Mouse (Mus musculus) embryonic facial prominence, embryonic 14.5 days (tissue): ENCODE data around the gene Myo3b. TPM values are rescaled to one million over a fixed set of nuclear protein-coding genes. Genes with fewer than 3 reads are reported as not detected.

Experiments used
- ATAC-seq: fragments of 200-750 bp; cut with Nextera tagmentation; 2 replicates; pipeline ENCODE4 v1.8.0; 2017; ENCODE audit warnings: low read depth, moderate number of reproducible peaks, moderate TSS enrichment
- DNase-seq: peaks from one replicate; pipeline ENCODE4 v3.0.0-alpha.2; 2015; ENCODE audit warnings: low spot score
- H3K27ac ChIP-seq: fragments of 300-500 bp; sonication (generic); replicated peaks from 2 replicates; pipeline ENCODE4 v1.5.1; 2014; ENCODE audit warnings: low read depth, mild to moderate bottlenecking, low read length, moderate library complexity
- H3K27me3 ChIP-seq: fragments of 300-500 bp; sonication (generic); replicated peaks from 2 replicates; pipeline ENCODE4 v1.6.1; 2014; ENCODE audit warnings: low read length; ENCODE audit not compliant: control insufficient read depth, insufficient read depth
- H3K36me3 ChIP-seq: fragments of 300-500 bp; sonication (generic); 2 replicates; pipeline ENCODE4 v1.6.1; 2014; ENCODE audit warnings: low read length, mixed read lengths; ENCODE audit not compliant: control insufficient read depth, insufficient read depth
- H3K4me1 ChIP-seq: fragments of 300-500 bp; sonication (generic); 2 replicates; pipeline ENCODE4 v1.6.1; 2014; ENCODE audit warnings: antibody characterized with exemption, low read length; ENCODE audit not compliant: control insufficient read depth, insufficient read depth
- H3K4me2 ChIP-seq: fragments of 300-500 bp; sonication (generic); 2 replicates; pipeline ENCODE4 v1.6.1; 2014; ENCODE audit warnings: low read depth, mild to moderate bottlenecking, low read length, moderate library complexity, mixed read lengths
- H3K4me3 ChIP-seq: fragments of 300-500 bp; sonication (generic); 2 replicates; pipeline ENCODE4 v1.5.1; 2014; ENCODE audit warnings: low read depth, mild to moderate bottlenecking, low read length
- H3K9ac ChIP-seq: fragments of 300-500 bp; sonication (generic); 2 replicates; pipeline ENCODE4 v1.6.1; 2014; ENCODE audit warnings: low read depth, mild to moderate bottlenecking, low read length, moderate library complexity, mixed read lengths
- H3K9me3 ChIP-seq: fragments of 300-500 bp; sonication (generic); 2 replicates; pipeline ENCODE4 v1.6.1; 2016; ENCODE audit warnings: low read length; ENCODE audit not compliant: control insufficient read depth
- WGBS: fragments of 180-500 bp; shearing (Covaris S2); extraction: QIAGEN DNeasy Blood & Tissue Kit; methylation state at CpG from one replicate; pipeline ENCODE4 v1.1.7; 2014; 5-methylcytosine and 5-hydroxymethylcytosine counted together
- polyA plus RNA-seq: library from polyadenylated mRNA; unstranded; fragments of >200 nt; fragmentation: Nextera tagmentation; extraction: Ambion mirVana; gene quantifications from 2 replicates; pipeline ENCODE4 v1.2.1, GENCODE M21; 2014

The Myo3b gene
- polyA plus RNA-seq, 1 experiment from 2014 or later: not detected

GRCm38 (mm10) chr2:70251256-70251655 is 212.3 kb downstream of the Myo3b start:
- H3K4me1 ChIP-seq: no peaks in the 10 kb centered on the region
- no peaks in the 10 kb centered on the region for H3K27me3 ChIP-seq
- no peaks in the 10 kb centered on the region for H3K36me3 ChIP-seq
- H3K9me3 ChIP-seq: no peaks in the 10 kb centered on the region
- H3K4me3 ChIP-seq: no peak overlapping the region
- H3K9ac ChIP-seq: no peak overlapping the region
- no peak overlapping the region for H3K27ac ChIP-seq
- 86% methylated on average over 10 of the region's 10 CpGs for WGBS
- DNase-seq (no peak), ATAC-seq (no peak)
- no peak overlapping the region for H3K4me2 ChIP-seq

GRCm38 (mm10) chr2:70259357-70260000 is 220.6 kb downstream of the Myo3b start:
- ATAC-seq (peak; percentile 41; the same call in 1 of the 2 replicates), DNase-seq (peak; percentile 83)
- Histone ChIP-seq H3K36me3 (no peaks in the 10 kb centered on the region), H3K27me3 (no peaks in the 10 kb centered on the region), H3K9me3 (no peaks in the 10 kb centered on the region), H3K4me2 (no peak overlapping the region; the same call in 1 of the 2 replicates), H3K4me1 (peaks cover 12% of the 10 kb centered on the region), H3K9ac (no peak overlapping the region), H3K4me3 (no peak overlapping the region), H3K27ac (no peak overlapping the region)
- WGBS: 15% methylated on average over 8 of the region's 8 CpGs

- Histone ChIP-seq H3K9me3 (no peaks in the 10 kb centered on the region), H3K4me3 (no peak overlapping the region), H3K4me2 (no peak overlapping the region), H3K36me3 (no peaks in the 10 kb centered on the region), H3K4me1 (peaks cover 12% of the 10 kb centered on the region), H3K27ac (no peak overlapping the region), H3K27me3 (no peaks in the 10 kb centered on the region), H3K9ac (no peak overlapping the region)
- no peak for DNase-seq
- ATAC-seq: no peak
- 57% methylated on average over 2 of the region's 2 CpGs for WGBS
These were observed 221.8 kb downstream of the Myo3b start for GRCm38 (mm10) chr2:70260646-70261195.

- DNase-seq: peak; percentile 31
- Histone ChIP-seq H3K4me2 (no peak overlapping the region), H3K4me1 (peaks cover 12% of the 10 kb centered on the region), H3K27me3 (no peaks in the 10 kb centered on the region), H3K9me3 (no peaks in the 10 kb centered on the region), H3K36me3 (no peaks in the 10 kb centered on the region), H3K9ac (no peak overlapping the region), H3K4me3 (no peak overlapping the region), H3K27ac (peak overlapping the region; percentile 59; the same call in 1 of the 2 replicates)
- 64% methylated on average over 8 of the region's 8 CpGs for WGBS
- ATAC-seq: peak; percentile 18; the same call in 1 of the 2 replicates
These were observed 223.0 kb downstream of the Myo3b start for GRCm38 (mm10) chr2:70261703-70262564.

GRCm38 (mm10) chr2:70262565-70263082 is 223.7 kb downstream of the Myo3b start:
- 11% methylated on average over 9 of the region's 9 CpGs for WGBS
- Histone ChIP-seq H3K9me3 (no peaks in the 10 kb centered on the region), H3K36me3 (no peaks in the 10 kb centered on the region), H3K4me2 (no peak overlapping the region), H3K4me3 (no peak overlapping the region), H3K27ac (peak overlapping the region; percentile 59; the same call in 1 of the 2 replicates), H3K27me3 (no peaks in the 10 kb centered on the region), H3K4me1 (peaks cover 12% of the 10 kb centered on the region), H3K9ac (no peak overlapping the region)
- DNase-seq (peak; percentile 81), ATAC-seq (peak; percentile 65; the same call in 1 of the 2 replicates)

- no peak overlapping the region for H3K27ac ChIP-seq
- no peak overlapping the region for H3K4me3 ChIP-seq
- H3K9me3 ChIP-seq: no peaks in the 10 kb centered on the region
- H3K4me1 ChIP-seq: no peaks in the 10 kb centered on the region
- DNase-seq (no peak), ATAC-seq (no peak)
- no peak overlapping the region for H3K9ac ChIP-seq
- H3K27me3 ChIP-seq: no peaks in the 10 kb centered on the region
- 37% methylated on average over 13 of the region's 13 CpGs for WGBS
- H3K4me2 ChIP-seq: no peak overlapping the region
- no peaks in the 10 kb centered on the region for H3K36me3 ChIP-seq
These were observed 239.7 kb downstream of the Myo3b start for GRCm38 (mm10) chr2:70278425-70279277.

- no peak for DNase-seq
- Histone ChIP-seq H3K4me3 (no peak overlapping the region), H3K36me3 (no peaks in the 10 kb centered on the region), H3K9me3 (no peaks in the 10 kb centered on the region), H3K27me3 (no peaks in the 10 kb centered on the region), H3K27ac (no peak overlapping the region), H3K4me1 (no peaks in the 10 kb centered on the region), H3K4me2 (no peak overlapping the region), H3K9ac (no peak overlapping the region)
- WGBS: 75% methylated on average over 1 of the region's 1 CpGs
- no peak for ATAC-seq
These were observed 245.2 kb downstream of the Myo3b start for GRCm38 (mm10) chr2:70284109-70284508.

- DNase-seq: no peak
- no peak for ATAC-seq
- Histone ChIP-seq H3K9ac (no peak overlapping the region), H3K4me1 (no peaks in the 10 kb centered on the region), H3K4me2 (no peak overlapping the region), H3K27me3 (no peaks in the 10 kb centered on the region), H3K9me3 (no peaks in the 10 kb centered on the region), H3K27ac (no peak overlapping the region), H3K4me3 (no peak overlapping the region), H3K36me3 (no peaks in the 10 kb centered on the region)
- 52% methylated on average over 5 of the region's 5 CpGs for WGBS
These were observed 252.1 kb downstream of the Myo3b start for GRCm38 (mm10) chr2:70291063-70291462.
